Mouse (Mus musculus): Measurements from ENCODE around the gene Vill. TPM values are rescaled to one million over a fixed set of nuclear protein-coding genes. Genes with fewer than 3 reads are reported as not detected.

The Vill gene
- polyA plus RNA-seq (2015; fragmentation: Nextera tagmentation; extraction: Ambion mirVana), result 4.2 and 4.4 TPM in 2 replicates

DNA sequence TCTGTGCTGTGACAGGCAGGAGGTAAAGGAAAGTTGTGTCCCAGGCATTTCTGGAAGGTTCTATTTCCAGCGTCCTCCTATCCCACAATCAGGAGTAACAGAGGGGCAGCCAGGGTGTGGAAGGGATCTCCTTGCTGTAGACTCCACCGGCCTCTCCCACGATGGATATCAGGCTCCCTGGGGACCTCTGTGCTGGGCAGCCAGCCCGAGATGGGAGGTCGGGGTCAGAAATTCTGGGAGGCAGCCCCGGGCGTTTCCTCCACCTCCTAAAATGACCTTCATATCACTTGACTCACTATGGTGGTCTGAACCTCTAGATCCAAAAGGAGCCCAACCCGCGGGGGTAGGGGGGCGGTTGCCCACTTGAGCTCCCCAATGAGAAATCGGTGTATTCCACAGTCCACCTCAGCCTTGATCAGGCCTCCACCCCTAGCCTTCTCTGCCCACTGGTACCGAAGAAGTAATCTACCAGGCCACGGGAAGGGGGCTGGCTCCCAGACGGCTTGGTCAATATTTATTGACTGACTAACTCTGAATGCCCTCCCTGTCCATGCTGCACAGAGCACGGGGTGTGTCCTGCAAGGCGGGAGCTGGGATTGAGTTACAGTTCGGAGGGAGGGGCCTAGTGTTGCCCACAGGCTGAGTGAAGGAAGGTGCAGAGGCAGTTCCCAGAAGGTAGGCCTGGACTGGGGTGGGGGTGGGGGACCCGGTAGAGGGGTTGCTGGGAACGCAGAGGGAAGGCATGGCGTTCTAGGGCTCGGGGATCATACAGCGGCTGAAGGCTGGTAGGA lies at the start of gene Vill:
Gene Vill (plus strand): TSS at position 625 of the 791 bp plus-strand sequence.
- 22% methylated on average over 22 of the region's 22 CpGs for WGBS
- Histone ChIP-seq H3K9ac (replicated peaks) (peak within 1 kb of the TSS; percentile 24; the same call in 1 of the 2 replicates), H3K4me3 (replicated peaks) (peak within 1 kb of the TSS; percentile 7; the same call in 1 of the 2 replicates), H3K4me2 (replicated peaks) (peak within 1 kb of the TSS; percentile 43), H3K4me1 (replicated peaks) (peaks cover 14% of the 10 kb centered on the region), H3K27me3 (peaks cover 18% of the 10 kb centered on the region), H3K27ac (no peak within 1 kb of the TSS), H3K9me3 (no peaks in the 10 kb centered on the region), H3K36me3 (no peaks in the 10 kb centered on the region)
- peak; percentile 78 for ATAC-seq

DNA sequence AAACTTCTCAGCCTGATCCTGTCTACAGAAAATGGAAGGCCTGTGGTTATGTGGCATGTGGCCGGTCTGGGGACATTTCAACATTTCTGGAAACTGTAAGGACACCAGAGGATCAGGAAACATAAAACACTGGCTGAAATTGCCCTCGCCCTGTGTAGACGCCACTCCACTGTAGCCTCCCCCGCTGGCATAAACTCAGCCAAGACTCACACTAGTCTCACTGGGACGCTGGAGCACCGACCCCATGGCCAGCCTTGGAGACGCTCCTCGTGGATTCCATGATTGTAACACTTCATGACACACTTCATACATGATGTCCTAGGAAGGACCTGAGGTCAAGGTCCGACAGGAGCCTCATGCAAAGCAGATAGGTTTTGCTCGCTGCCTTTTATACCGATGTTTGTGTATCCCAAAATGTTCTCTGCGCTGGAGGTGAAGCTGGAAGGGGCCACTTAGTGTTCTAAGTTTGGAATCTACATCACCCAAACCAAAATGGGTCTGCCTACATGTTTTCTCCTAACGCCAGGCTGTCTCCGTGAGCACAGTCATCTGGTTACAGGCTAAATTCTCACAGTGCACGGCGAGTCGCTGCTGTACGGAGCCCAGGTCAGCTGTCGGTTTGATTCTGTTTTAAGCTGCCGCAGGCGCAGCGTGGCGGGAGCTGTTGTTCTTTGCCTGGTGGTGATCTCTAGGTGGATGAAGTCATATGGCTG lies 48.4 kb upstream of the Vill start:
- no peak overlapping the region for H3K9ac ChIP-seq (replicated peaks)
- peaks cover 11% of the 10 kb centered on the region for H3K4me1 ChIP-seq (replicated peaks)
- no peak for ATAC-seq
- H3K4me2 ChIP-seq (replicated peaks), result no peak overlapping the region
- H3K4me3 ChIP-seq (replicated peaks), result no peak overlapping the region
- WGBS, result 92% methylated on average over 23 of the region's 23 CpGs
- H3K27me3 ChIP-seq, result no peaks in the 10 kb centered on the region
- no peaks in the 10 kb centered on the region for H3K9me3 ChIP-seq
- no peaks in the 10 kb centered on the region for H3K36me3 ChIP-seq
- H3K27ac ChIP-seq, result no peak overlapping the region

GRCm38 (mm10) chr9:119004703-119005076 lies 47.9 kb upstream of the Vill start:
- Histone ChIP-seq H3K9ac (replicated peaks) (no peak overlapping the region), H3K27me3 (no peaks in the 10 kb centered on the region), H3K36me3 (no peaks in the 10 kb centered on the region), H3K9me3 (no peaks in the 10 kb centered on the region), H3K4me1 (replicated peaks) (peaks cover 11% of the 10 kb centered on the region), H3K27ac (no peak overlapping the region), H3K4me3 (replicated peaks) (no peak overlapping the region), H3K4me2 (replicated peaks) (no peak overlapping the region)
- no peak for ATAC-seq
- 91% methylated on average over 16 of the region's 16 CpGs for WGBS

- no peaks in the 10 kb centered on the region for H3K9me3 ChIP-seq
- H3K4me1 ChIP-seq (replicated peaks), result peaks cover 11% of the 10 kb centered on the region
- ATAC-seq, result no peak
- no peak overlapping the region for H3K4me2 ChIP-seq (replicated peaks)
- H3K36me3 ChIP-seq, result no peaks in the 10 kb centered on the region
- no peaks in the 10 kb centered on the region for H3K27me3 ChIP-seq
- H3K27ac ChIP-seq, result no peak overlapping the region
- no peak overlapping the region for H3K4me3 ChIP-seq (replicated peaks)
- WGBS, result 78% methylated on average over 15 of the region's 15 CpGs
- no peak overlapping the region for H3K9ac ChIP-seq (replicated peaks)
Measured at GRCm38 (mm10) chr9:119005303-119006029, 47.1 kb upstream of the Vill start.

GRCm38 (mm10) chr9:119007266-119007665 lies 45.3 kb upstream of the Vill start:
- Histone ChIP-seq H3K27ac (no peak overlapping the region), H3K27me3 (no peaks in the 10 kb centered on the region), H3K4me2 (replicated peaks) (no peak overlapping the region), H3K9ac (replicated peaks) (no peak overlapping the region), H3K36me3 (no peaks in the 10 kb centered on the region; the same call in 1 of the 2 replicates), H3K9me3 (no peaks in the 10 kb centered on the region), H3K4me3 (replicated peaks) (no peak overlapping the region), H3K4me1 (replicated peaks) (peaks cover 11% of the 10 kb centered on the region)
- WGBS, result 88% methylated on average over 10 of the region's 10 CpGs
- ATAC-seq, result no peak

GRCm38 (mm10) chr9:119008871-119009270 lies 43.7 kb upstream of the Vill start:
- Histone ChIP-seq H3K4me1 (replicated peaks) (peaks cover 11% of the 10 kb centered on the region), H3K9ac (replicated peaks) (no peak overlapping the region), H3K27me3 (no peaks in the 10 kb centered on the region), H3K4me3 (replicated peaks) (no peak overlapping the region), H3K4me2 (replicated peaks) (no peak overlapping the region), H3K27ac (no peak overlapping the region), H3K36me3 (peaks cover 7% of the 10 kb centered on the region; the same call in 1 of the 2 replicates), H3K9me3 (no peaks in the 10 kb centered on the region)
- WGBS, result 85% methylated on average over 7 of the region's 7 CpGs
- no peak for ATAC-seq

DNA sequence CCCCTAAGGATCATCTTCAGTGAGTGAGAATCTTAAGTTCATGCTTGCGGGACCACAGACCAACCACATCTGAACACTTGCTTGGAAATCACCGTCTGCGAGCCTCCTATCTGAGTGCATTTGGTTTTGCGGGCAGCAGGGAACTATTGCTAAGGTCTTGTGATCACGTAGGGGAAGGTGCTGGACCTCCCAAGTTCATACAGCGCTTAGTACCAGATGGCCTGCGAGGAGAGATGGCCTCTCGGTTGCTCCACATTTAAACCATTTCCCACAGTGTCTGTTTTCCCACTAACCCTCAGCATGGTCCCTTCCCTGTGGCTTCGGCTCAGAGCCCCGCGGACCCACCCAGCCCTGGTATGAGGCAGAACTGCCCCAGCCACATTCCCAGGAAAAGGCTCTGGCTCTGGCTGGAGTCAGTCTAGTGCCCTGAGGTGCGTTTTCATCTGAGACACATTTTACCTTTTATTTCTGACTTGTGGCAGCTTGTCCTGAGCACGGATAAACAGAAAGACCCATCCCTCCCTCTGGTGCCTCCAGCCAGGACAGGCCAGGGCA lies 42.3 kb upstream of the Vill start:
- WGBS, result 87% methylated on average over 13 of the region's 13 CpGs

DNA sequence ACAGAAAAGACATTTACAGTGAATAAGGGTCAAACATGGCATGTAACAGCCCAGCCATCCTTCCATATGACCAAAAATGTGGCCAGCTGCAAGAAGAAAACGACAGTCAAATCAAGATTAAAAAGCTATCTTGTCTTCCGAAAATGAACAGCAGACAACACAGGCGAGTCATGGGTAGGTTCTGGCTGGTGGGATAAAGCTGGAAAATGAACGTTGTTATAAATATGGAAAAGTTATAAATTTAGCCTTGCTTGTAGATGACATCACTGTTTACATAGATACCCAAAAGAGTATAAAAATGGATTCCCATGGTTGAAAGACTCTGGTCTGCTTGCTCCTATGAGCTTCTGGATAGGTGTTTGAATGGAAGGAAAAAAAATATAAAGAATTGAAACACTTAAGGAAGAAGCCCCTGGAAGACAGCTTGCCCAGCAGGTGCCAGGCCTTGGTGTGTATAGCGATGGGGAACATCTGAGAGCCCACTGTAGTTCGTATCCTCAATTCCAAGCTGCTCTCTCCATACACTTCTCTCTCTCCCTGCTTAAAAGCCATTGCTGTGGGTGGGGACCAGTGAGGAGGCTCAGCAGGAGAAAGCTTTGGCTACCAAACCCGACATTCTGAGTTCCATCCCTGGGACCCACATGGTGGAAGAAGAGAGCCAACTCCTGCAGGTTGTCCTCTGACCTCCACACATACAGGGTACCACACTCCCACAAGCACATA lies 35.6 kb upstream of the Vill start:
- no peaks in the 10 kb centered on the region for H3K27me3 ChIP-seq
- no peaks in the 10 kb centered on the region for H3K4me1 ChIP-seq (replicated peaks)
- peaks cover 14% of the 10 kb centered on the region; the same call in 1 of the 2 replicates for H3K36me3 ChIP-seq
- H3K4me3 ChIP-seq (replicated peaks), result no peak overlapping the region
- H3K9ac ChIP-seq (replicated peaks), result no peak overlapping the region
- WGBS, result 87% methylated on average over 7 of the region's 7 CpGs
- H3K9me3 ChIP-seq, result no peaks in the 10 kb centered on the region
- ATAC-seq, result no peak
- no peak overlapping the region for H3K4me2 ChIP-seq (replicated peaks)
- no peak overlapping the region for H3K27ac ChIP-seq

More for the DNA sequence above, 42.3 kb upstream of the Vill start:
- Histone ChIP-seq H3K9ac (replicated peaks) (no peak overlapping the region), H3K27ac (no peak overlapping the region), H3K4me2 (replicated peaks) (no peak overlapping the region), H3K4me3 (replicated peaks) (no peak overlapping the region), H3K27me3 (no peaks in the 10 kb centered on the region), H3K36me3 (peaks cover 7% of the 10 kb centered on the region; the same call in 1 of the 2 replicates), H3K4me1 (replicated peaks) (peaks cover 7% of the 10 kb centered on the region), H3K9me3 (no peaks in the 10 kb centered on the region)
- ATAC-seq, result no peak

DNA sequence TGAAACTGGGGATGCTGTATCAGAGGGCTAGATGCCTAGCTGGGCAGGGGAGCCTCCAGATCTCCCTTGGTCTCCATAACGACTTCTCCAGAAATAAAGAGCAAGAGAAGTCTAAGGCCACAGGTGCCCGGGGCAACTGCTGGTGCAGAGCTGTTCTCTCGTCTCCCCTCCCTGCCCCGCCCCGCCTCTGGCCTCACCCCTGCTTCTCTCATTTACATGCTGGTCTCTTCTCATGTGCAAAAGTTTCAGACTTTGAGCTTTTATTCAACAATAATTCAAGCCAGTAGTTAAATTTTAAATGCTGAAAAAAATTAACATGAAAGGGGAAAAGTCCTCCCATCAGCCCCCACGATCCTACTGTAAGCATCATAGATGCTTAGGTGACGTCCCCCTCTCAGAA lies 30.8 kb upstream of the Vill start:
- Histone ChIP-seq H3K4me2 (replicated peaks) (no peak overlapping the region), H3K36me3 (0 out of 2 replicates have a peak, but pooled peaks cover 8% of the 10 kb centered on the region), H3K9me3 (no peaks in the 10 kb centered on the region), H3K27ac (no peak overlapping the region), H3K27me3 (no peaks in the 10 kb centered on the region), H3K4me3 (replicated peaks) (no peak overlapping the region), H3K4me1 (replicated peaks) (no peaks in the 10 kb centered on the region), H3K9ac (replicated peaks) (no peak overlapping the region)
- 73% methylated on average over 7 of the region's 7 CpGs for WGBS
- ATAC-seq, result no peak

DNA sequence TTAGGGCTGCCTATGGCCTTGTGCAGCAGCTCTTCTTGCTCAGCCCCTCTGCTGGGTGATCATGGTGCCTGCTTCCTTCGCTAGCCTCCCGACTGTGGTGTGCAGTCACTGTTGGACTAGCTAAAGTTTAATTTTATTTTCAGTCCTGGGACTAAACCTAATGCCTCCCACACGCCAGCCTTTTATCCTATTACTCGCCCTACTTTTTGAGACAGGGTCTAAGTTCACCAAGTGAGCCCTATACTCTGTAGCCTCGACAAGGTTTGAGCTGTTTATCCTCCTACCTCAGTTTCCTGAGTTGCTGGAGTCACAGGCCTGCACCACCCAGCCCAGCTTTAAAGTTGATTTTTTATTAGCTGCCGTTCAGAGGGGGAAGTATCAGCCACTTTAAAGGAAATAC lies 27.3 kb upstream of the Vill start:
- H3K4me1 ChIP-seq (replicated peaks), result no peaks in the 10 kb centered on the region
- no peak overlapping the region for H3K9ac ChIP-seq (replicated peaks)
- no peaks in the 10 kb centered on the region for H3K9me3 ChIP-seq
- WGBS, result 84% methylated on average over 6 of the region's 6 CpGs
- no peak overlapping the region for H3K4me3 ChIP-seq (replicated peaks)
- no peaks in the 10 kb centered on the region for H3K27me3 ChIP-seq
- H3K4me2 ChIP-seq (replicated peaks), result no peak overlapping the region
- no peak overlapping the region for H3K27ac ChIP-seq
- no peaks in the 10 kb centered on the region for H3K36me3 ChIP-seq
- ATAC-seq, result no peak

- Histone ChIP-seq H3K36me3 (no peaks in the 10 kb centered on the region), H3K4me2 (replicated peaks) (no peak overlapping the region), H3K9ac (replicated peaks) (no peak overlapping the region), H3K27ac (no peak overlapping the region), H3K4me3 (replicated peaks) (no peak overlapping the region), H3K4me1 (replicated peaks) (no peaks in the 10 kb centered on the region), H3K9me3 (no peaks in the 10 kb centered on the region), H3K27me3 (no peaks in the 10 kb centered on the region)
- ATAC-seq, result no peak
- 90% methylated on average over 7 of the region's 7 CpGs for WGBS
Measured at GRCm38 (mm10) chr9:119025832-119026331, 26.7 kb upstream of the Vill start.

Data from midbrain, embryonic 13.5 days (tissue).